Mouse (Mus musculus): Measurements from ENCODE around the gene Herc1.

The Herc1 gene

DNA sequence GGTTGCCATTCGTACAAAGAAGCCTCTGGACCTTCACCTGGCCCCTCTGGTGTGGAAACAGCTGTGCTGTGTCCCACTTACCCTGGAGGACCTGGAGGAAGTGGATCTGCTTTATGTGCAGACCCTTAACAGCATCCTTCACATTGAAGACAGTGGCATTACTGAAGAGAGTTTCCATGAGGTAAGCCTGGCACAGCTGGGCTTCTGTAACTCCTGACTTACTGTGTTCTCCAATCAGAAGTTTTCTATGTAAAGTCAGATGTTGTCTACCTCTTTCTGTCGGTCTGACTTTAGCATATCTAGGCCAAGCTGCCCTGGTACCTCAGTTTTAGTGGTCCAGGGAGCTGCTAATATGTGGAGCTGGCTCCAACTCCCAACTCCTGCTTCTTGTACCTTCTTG lies 151.0 kb downstream of the Herc1 start:
- DNase-seq (ENCODE audit: low spot score in 2 of 2): no peak

DNA sequence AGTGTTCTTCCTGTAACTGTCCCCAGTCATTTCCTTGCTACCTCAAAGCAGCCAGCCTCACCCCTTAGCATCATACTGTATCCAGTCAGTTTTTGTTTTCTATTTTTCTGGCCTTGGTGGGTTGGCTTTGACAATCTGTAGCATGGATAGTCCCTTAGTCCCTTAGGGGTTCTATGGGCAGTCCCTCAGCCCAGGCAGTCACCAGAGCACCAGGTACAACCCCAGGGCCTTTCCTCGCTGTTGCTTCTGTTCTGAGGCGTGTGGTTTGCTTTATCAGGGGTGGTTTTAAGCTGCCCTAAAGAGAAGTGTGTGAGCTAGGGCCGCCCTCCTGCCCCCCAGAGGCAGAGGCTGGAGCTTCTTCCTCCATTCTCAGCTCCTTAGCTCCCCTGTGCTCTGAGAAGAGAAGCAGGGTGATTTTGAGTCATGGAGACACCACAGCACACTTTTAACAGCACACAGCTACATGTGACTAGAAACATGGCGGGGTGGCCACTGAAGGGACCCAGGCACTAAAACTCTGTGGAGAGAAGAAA lies 153.7 kb downstream of the Herc1 start:
- no peak for DNase-seq (ENCODE audit: low spot score in 2 of 2)

DNA sequence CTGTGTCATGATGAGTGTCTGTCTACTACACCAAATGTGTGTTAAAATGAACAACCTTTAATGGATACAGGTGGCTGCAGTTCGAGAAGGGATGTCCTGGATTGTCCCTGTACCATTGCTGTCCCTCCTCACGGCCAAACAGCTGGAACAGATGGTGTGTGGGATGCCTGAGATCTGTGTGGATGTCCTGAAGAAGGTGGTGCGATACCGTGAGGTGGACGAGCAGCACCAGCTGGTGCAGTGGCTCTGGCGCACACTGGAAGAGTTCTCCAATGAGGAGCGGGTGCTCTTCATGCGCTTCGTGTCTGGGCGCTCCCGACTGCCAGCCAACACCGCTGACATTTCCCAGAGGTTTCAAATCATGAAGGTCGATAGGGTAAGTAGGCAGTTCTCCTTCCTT lies 154.3 kb downstream of the Herc1 start:
- peak in 1 of 2 experiments; percentile 45 for DNase-seq (ENCODE audit: low spot score in 2 of 2)

- no peak for DNase-seq (ENCODE audit: low spot score in 2 of 2)
These were observed 155.1 kb downstream of the Herc1 start for GRCm38 (mm10) chr9:66505141-66505917.

DNA sequence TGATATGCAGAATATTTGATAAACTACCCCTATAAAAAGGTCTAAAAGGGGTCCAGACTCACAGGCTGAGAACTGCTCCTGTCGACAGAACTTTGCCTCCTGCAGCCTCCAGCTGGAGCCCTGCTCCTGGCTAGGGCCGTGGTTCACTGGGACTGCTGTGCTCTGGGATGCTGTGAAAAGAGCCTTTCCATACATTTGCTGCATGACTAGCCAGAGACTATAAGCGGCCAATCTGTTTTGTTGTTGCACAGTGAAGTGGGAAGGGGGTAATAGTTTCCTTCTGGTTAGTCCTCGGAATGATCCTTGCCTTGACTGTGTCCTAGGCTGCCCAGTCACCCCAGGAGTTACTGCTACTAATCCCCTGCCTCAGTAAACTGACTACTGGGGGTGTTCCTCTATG lies 155.8 kb downstream of the Herc1 start:
- no peak for DNase-seq (ENCODE audit: low spot score in 2 of 2)

GRCm38 (mm10) chr9:66506424-66506823 lies 156.2 kb downstream of the Herc1 start:
- DNase-seq (ENCODE audit: low spot score in 2 of 2): no peak

GRCm38 (mm10) chr9:66507684-66508083 lies 157.4 kb downstream of the Herc1 start:
- no peak for DNase-seq (ENCODE audit: low spot score in 2 of 2)

DNA sequence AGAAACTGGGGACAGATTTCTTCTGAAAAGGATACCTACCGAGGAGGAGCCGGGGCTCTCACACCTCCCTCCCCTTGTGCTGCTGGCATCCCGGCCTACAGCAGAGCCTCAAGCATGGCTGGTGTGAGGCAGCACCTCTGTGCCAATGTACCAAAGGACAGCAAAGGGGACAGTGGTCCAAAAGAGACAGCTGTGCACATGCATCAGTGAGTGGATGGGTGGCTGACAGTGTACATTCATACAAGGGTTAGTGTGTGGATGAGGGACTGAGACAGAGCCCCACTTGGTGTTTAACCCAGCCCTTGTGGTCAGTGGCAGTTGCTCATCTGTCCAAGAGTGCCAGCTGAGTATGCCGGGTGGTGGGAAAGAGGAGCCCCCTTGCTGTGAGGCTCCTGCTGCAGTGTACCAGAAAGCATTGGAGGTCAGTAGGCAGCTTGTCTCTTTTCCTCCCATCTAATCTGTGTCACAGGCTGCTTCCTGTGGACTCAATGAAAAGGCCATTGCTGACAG lies 158.7 kb downstream of the Herc1 start:
- DNase-seq (ENCODE audit: low spot score in 2 of 2): no peak

DNA sequence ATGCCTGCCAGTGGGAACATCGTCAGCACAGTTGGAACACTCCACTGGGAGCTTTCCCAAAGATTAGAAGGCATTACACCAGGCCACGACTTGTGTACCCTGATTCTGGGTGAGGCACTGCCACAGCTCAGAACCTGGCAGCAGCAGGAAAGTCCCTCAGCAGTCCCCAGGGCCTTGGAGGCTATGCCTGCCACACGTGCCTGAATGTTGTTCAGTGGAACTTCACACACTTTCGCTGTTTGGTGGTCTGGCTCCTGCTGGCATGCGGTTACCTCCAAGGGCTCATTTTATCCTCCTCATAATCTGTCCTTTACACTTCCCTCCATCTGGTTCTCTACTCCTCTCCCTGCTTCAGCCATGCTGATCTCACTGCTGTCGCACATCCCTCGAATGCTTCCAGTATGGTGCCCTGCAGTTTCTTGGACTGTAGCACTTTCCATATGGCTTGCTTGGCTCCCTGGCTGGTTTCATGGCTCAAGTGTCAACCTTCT lies 160.1 kb downstream of the Herc1 start:
- no peak for DNase-seq (ENCODE audit: low spot score in 2 of 2)

GRCm38 (mm10) chr9:66510944-66511343 lies 160.7 kb downstream of the Herc1 start:
- DNase-seq (ENCODE audit: low spot score in 2 of 2): no peak

GRCm38 (mm10) chr9:66511580-66512350 lies 161.5 kb downstream of the Herc1 start:
- DNase-seq (ENCODE audit: low spot score in 2 of 2): peak; percentile 93 to 94

- peak; percentile 79 to 87 for DNase-seq (ENCODE audit: low spot score in 2 of 2)
These were observed 162.1 kb downstream of the Herc1 start for GRCm38 (mm10) chr9:66512351-66512671.

DNA sequence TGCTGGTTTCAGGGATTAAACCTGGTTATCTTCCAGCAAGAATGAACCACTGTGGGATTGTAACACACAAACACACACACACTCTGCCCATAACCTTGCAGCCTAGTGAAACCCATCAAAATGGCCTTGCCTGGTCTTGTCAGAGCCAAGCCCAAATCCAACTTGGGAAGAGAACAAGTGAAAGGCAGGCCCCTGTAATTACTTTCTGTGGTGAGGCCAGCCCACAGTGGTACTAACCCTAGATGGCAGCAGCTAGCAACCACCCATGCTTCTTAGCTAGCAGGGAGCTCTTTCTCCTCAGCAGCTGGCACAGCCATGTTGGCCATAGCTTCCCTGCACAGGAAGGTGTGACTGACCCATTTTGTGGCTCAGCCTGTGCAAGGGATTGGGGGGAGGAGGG lies 162.9 kb downstream of the Herc1 start:
- no peak for DNase-seq (ENCODE audit: low spot score in 2 of 2)

GRCm38 (mm10) chr9:66513661-66514255 lies 163.5 kb downstream of the Herc1 start:
- DNase-seq (ENCODE audit: low spot score in 2 of 2): no peak

GRCm38 (mm10) chr9:66514256-66514770 lies 164.1 kb downstream of the Herc1 start, which contains the start of gene Fbxl22:
Gene Fbxl22 (minus strand): TSS chr9:66514593.
- peak; percentile 39 to 41 for DNase-seq (ENCODE audit: low spot score in 2 of 2)

DNA sequence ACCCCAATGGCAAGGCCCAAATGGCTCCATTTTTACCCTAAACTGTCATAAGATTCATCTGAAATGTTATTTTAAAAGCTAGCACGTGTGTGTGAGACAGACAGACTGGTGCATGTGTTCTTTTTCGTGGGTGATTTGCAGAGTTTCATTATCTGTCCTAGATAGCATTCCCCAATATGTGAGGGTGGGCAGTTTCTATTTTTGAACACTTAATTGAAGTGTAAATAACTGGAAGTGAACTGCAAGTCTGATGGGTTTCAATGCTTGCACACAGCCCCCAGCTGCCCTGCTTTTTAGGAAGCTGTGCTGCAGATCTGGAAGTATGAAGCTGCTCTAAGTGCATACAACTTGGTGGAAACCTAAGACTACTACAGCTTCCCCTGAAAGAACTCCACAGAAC lies 164.9 kb downstream of the Herc1 start:
- no peak for DNase-seq (ENCODE audit: low spot score in 2 of 2)

GRCm38 (mm10) chr9:66515680-66516210 lies 165.5 kb downstream of the Herc1 start:
- DNase-seq (ENCODE audit: low spot score in 2 of 2): no peak

- no peak for DNase-seq (ENCODE audit: low spot score in 2 of 2)
These were observed 166.2 kb downstream of the Herc1 start for GRCm38 (mm10) chr9:66516296-66516940.

- DNase-seq (ENCODE audit: low spot score in 2 of 2): no peak
These were observed 167.5 kb downstream of the Herc1 start for GRCm38 (mm10) chr9:66517746-66518145.

DNA sequence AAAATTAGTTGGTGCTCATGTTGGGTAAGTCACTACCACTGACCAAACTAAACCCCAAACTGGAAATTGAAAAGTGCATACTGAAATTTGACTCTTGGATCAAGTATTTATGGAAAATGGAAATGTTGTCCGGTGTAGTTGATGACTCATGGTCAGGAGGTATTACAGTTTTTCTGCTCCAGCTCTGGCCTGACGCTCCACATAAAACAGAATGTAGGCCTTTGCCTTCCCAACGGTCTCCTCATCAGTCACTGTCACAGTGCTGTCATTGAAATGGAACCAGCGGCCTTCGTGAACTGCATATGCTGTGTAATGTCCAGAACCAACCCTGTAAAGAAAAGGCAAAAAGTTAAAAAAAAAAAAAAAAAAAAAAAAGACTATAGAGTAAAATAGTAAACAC lies 168.0 kb downstream of the Herc1 start:
- no peak for DNase-seq (ENCODE audit: low spot score in 2 of 2)

- DNase-seq (ENCODE audit: low spot score in 2 of 2): no peak
These were observed 168.7 kb downstream of the Herc1 start for GRCm38 (mm10) chr9:66518901-66519300.

All from frontal cortex, postnatal 14 days (tissue).